Mouse (Mus musculus) gastrocnemius, postnatal 36 days (tissue): ENCODE results near the gene Hist1h2bn. TPM values are rescaled to one million over a fixed set of nuclear protein-coding genes. Genes with fewer than 3 reads are reported as not detected.
"Not testable (repeated sequence)": the region's sequence is repeated elsewhere in the genome, so short reads cannot be mapped to it uniquely, and the experiment has no call there.

Experiments
- DNase-seq, 2 experiments: peaks; one replicate each; pipeline ENCODE4 v3.0.0; 2022
- intact Hi-C: fragments of 180-260 bp; cut with DNase I; formaldehyde crosslinking; loops from one replicate; pipeline ENCODE4 v1.15.1; 2025
- microRNA-seq, 2 experiments: library from miRNA; unstranded; fragments of <30 nt; microRNA quantifications; one replicate each; pipeline ENCODE4 v1.2.0; 2021
- total RNA-seq, 2 experiments: library from RNA; stranded (reverse); gene quantifications; 2 replicates each; pipeline ENCODE4 v1.2.3; 2021

Hist1h2bn gene
- total RNA-seq, 2 experiments from 2014 or later, result 6.9 to 9.3 TPM

- intact Hi-C loops, DNase-seq: not testable (repeated sequence)
Observed at GRCm38 (mm10) chr13:21803058-21803457, 49.1 kb downstream of the Hist1h2bn start.

Small RNA genes within 50 kb of the gene (microRNA-seq; reads per million reads assigned to microRNA genes)
- gene Gm44346 (0 reads per million in 2 experiments), gene Gm44357 (0 reads per million in 2 experiments), gene Gm44367 (0 reads per million in 2 experiments), gene Gm44454 (0 reads per million in 2 experiments)

Other genes starting within 250 kb of the Hist1h2bn start
- 1 to 10 TPM; 4.0 to 6.2 TPM for gene Zkscan8, start 223.0 kb upstream of the Hist1h2bn start, total RNA-seq
- not detected for gene Olfr1366, start 211.3 kb upstream of the Hist1h2bn start, total RNA-seq
- gene Olfr1535, start 194.2 kb upstream of the Hist1h2bn start, total RNA-seq, result not detected
- not detected for gene Olfr1364, start 172.4 kb upstream of the Hist1h2bn start, total RNA-seq
- gene Olfr1362, start 140.1 kb upstream of the Hist1h2bn start, total RNA-seq, result not detected
- gene Olfr11, start 111.6 kb upstream of the Hist1h2bn start, total RNA-seq, result not detected
- gene Olfr1361, start 90.7 kb upstream of the Hist1h2bn start, total RNA-seq, result not detected
- gene Olfr1360, start 76.7 kb upstream of the Hist1h2bn start, total RNA-seq, result not detected
- gene Olfr1359, start 56.0 kb upstream of the Hist1h2bn start, total RNA-seq, result not detected
- gene Hist1h2bl, start 38.0 kb upstream of the Hist1h2bn start, total RNA-seq, result 10 to 100 TPM; 10.7 to 18.2 TPM
- 1 to 10 TPM; 3.3 to 8.8 TPM for gene Hist1h2ai, start 37.7 kb upstream of the Hist1h2bn start, total RNA-seq
- gene Hist1h3h, start 36.5 kb upstream of the Hist1h2bn start, total RNA-seq, result 10 to 100 TPM; 12.6 to 15.0 TPM
- gene Hist1h2bm, start 32.1 kb upstream of the Hist1h2bn start, total RNA-seq, result 1 to 10 TPM; 2.0 to 3.5 TPM
- gene Hist1h4j, start 19.1 kb upstream of the Hist1h2bn start, total RNA-seq, result 1 to 10 TPM; 2.0 to 3.2 TPM
- 10 to 100 TPM; 27.0 to 38.7 TPM for gene Hist1h4k, start 3.6 kb upstream of the Hist1h2bn start, total RNA-seq
- gene Hist1h2ak, start 296 bp upstream of the Hist1h2bn start, total RNA-seq, result 1 to 10 TPM; 2.1 to 4.8 TPM
- gene Hist1h1b, start 26.5 kb downstream of the Hist1h2bn start, total RNA-seq, result 1 to 10 TPM; 4.7 to 6.6 TPM
- gene Hist1h3i, start 29.2 kb downstream of the Hist1h2bn start, total RNA-seq, result 10 to 100 TPM; 11.9 to 24.7 TPM
- gene Hist1h2an, start 33.1 kb downstream of the Hist1h2bn start, total RNA-seq, result 1 to 10 TPM; 1.0 to 2.0 TPM
- 1 to 10 TPM; 3.8 to 6.5 TPM for gene Hist1h2bp, start 33.3 kb downstream of the Hist1h2bn start, total RNA-seq
- 10 to 100 TPM; 18.8 to 22.7 TPM for gene Hist1h2bq, start 56.1 kb downstream of the Hist1h2bn start, total RNA-seq
- 1 to 10 TPM in 1 of 2 experiments, under 1 TPM in 1; 0.81 to 6.5 TPM for gene Hist1h2ao, start 56.3 kb downstream of the Hist1h2bn start, total RNA-seq
- 10 to 100 TPM; 61.4 to 75.8 TPM for gene Hist1h4m, start 57.6 kb downstream of the Hist1h2bn start, total RNA-seq
- not detected for gene Hist1h4n, start 78.1 kb downstream of the Hist1h2bn start, total RNA-seq
- gene Hist1h2ap, start 79.4 kb downstream of the Hist1h2bn start, total RNA-seq, result 10 to 100 TPM; 11.5 to 14.3 TPM
- gene Hist1h2br, start 79.6 kb downstream of the Hist1h2bn start, total RNA-seq, result 10 to 100 TPM; 19.2 to 22.2 TPM
- under 1 TPM; 0.26 to 0.30 TPM for gene Zfp184, start 191.0 kb downstream of the Hist1h2bn start, total RNA-seq
- gene Pom121l2, start 227.1 kb downstream of the Hist1h2bn start, total RNA-seq, result not detected